Mouse (Mus musculus) B cell, adult 67 days (primary cell): ENCODE data around the gene Slc9a6. TPM values are rescaled to one million over a fixed set of nuclear protein-coding genes. Genes with fewer than 3 reads are reported as not detected.

Experiments
- total RNA-seq, 2 experiments: library from RNA; stranded (reverse); gene quantifications; 4 replicates each; pipeline ENCODE4 v1.2.4; 2023

Slc9a6 gene
- 10 to 100 TPM in 1 of 2 experiments, 1 to 10 TPM in 1; 9.6 to 14.0 TPM for total RNA-seq

GRCm38 (mm10) chrX:56609623-56610317 lies at the start of gene Slc9a6:
TSS of gene Slc9a6 (plus strand) at chrX:56609757.

GRCm38 (mm10) chrX:56597887-56598640 lies 11.5 kb upstream of the Slc9a6 start, which contains the start of gene Mmgt1:
TSS of gene Mmgt1 (minus strand) at chrX:56598069.

Other genes starting within 250 kb of the Slc9a6 start
- gene Smim10l2a, start 235.2 kb upstream of the Slc9a6 start, total RNA-seq, result not detected
- gene Gm2174, start 161.8 kb upstream of the Slc9a6 start, total RNA-seq, result 1 to 10 TPM; 1.7 to 2.2 TPM
- 10 to 100 TPM; 57.5 to 68.3 TPM for gene Ints6l, start 154.9 kb upstream of the Slc9a6 start, total RNA-seq
- gene Gm10477, start 85.0 kb upstream of the Slc9a6 start, total RNA-seq, result not detected
- gene Gm648, start 60.2 kb upstream of the Slc9a6 start, total RNA-seq, result not detected
- 10 to 100 TPM; 11.6 to 12.3 TPM for gene Mmgt1, start 11.7 kb upstream of the Slc9a6 start, total RNA-seq
- not detected for gene Fhl1, start 122.0 kb downstream of the Slc9a6 start, total RNA-seq
- under 1 TPM; 0.55 to 0.62 TPM for gene Map7d3, start 212.6 kb downstream of the Slc9a6 start, total RNA-seq